Mouse (Mus musculus) midbrain, postnatal 0 days (tissue): ENCODE results near the gene Tmem230. TPM values are rescaled to one million over a fixed set of nuclear protein-coding genes. Genes with fewer than 3 reads are reported as not detected.

Source experiments
- ATAC-seq: fragments of 200-750 bp; cut with Nextera tagmentation; 2 replicates; pipeline ENCODE4 v1.8.0; 2017; ENCODE audit warnings: moderate number of reproducible peaks, mild to moderate bottlenecking, moderate TSS enrichment, moderate library complexity; ENCODE audit not compliant: low FRiP score
- DNase-seq: peaks from one replicate; pipeline ENCODE4 v3.0.0-alpha.2; 2015; ENCODE audit warnings: low spot score
- H3K27ac ChIP-seq: fragments of 300-500 bp; sonication (generic); 2 replicates; pipeline ENCODE4 v1.5.1; 2014; ENCODE audit warnings: low read depth, mild to moderate bottlenecking, low read length, mixed read lengths
- H3K27me3 ChIP-seq: fragments of 300-500 bp; sonication (generic); 2 replicates; pipeline ENCODE4 v1.6.1; 2014; ENCODE audit warnings: low read length, control low read depth, mixed read lengths; ENCODE audit not compliant: insufficient read depth
- H3K36me3 ChIP-seq: fragments of 300-500 bp; sonication (generic); 2 replicates; pipeline ENCODE4 v1.6.1; 2014; ENCODE audit warnings: low read length, control low read depth, mixed read lengths; ENCODE audit not compliant: insufficient read depth
- H3K4me1 ChIP-seq: fragments of 300-500 bp; sonication (generic); 2 replicates; pipeline ENCODE4 v1.6.1; 2014; ENCODE audit warnings: mild to moderate bottlenecking, control low read depth, antibody characterized with exemption, low read length, mixed read lengths; ENCODE audit not compliant: insufficient read depth
- H3K4me2 ChIP-seq: fragments of 300-500 bp; sonication (generic); 2 replicates; pipeline ENCODE4 v1.6.1; 2014; ENCODE audit warnings: low read depth, mild to moderate bottlenecking, low read length, mixed read lengths; ENCODE audit not compliant: poor library complexity, severe bottlenecking
- H3K4me3 ChIP-seq: fragments of 300-500 bp; sonication (generic); 2 replicates; pipeline ENCODE4 v1.5.1; 2014; ENCODE audit warnings: low read depth, mild to moderate bottlenecking, low read length, moderate library complexity
- H3K9ac ChIP-seq: fragments of 300-500 bp; sonication (generic); replicated peaks from 2 replicates; pipeline ENCODE4 v1.6.1; 2014; ENCODE audit warnings: mild to moderate bottlenecking, low read length, moderate library complexity, mixed read lengths; ENCODE audit not compliant: poor library complexity, severe bottlenecking
- H3K9me3 ChIP-seq: fragments of 300-500 bp; sonication (generic); 2 replicates; pipeline ENCODE4 v1.6.1; 2016; ENCODE audit warnings: low read length, control low read depth
- CTCF ChIP-seq: IDR thresholded peaks from 2 replicates; pipeline ENCODE4 v1.5.1; 2016; ENCODE audit warnings: antibody characterized with exemption, mild to moderate bottlenecking
- WGBS: fragments of 180-500 bp; shearing (Covaris S2); extraction: QIAGEN DNeasy Blood & Tissue Kit; methylation state at CpG from one replicate; pipeline ENCODE4 v1.1.7; 2014; 5-methylcytosine and 5-hydroxymethylcytosine counted together
- polyA plus RNA-seq: library from polyadenylated mRNA; unstranded; fragments of >200 nt; fragmentation: Nextera tagmentation; extraction: Ambion mirVana; gene quantifications from 2 replicates; pipeline ENCODE4 v1.2.1, GENCODE M21; 2015
- total RNA-seq: library from RNA; depleted of rRNA; stranded (reverse); fragments of >200 nt; gene quantifications from 2 replicates; pipeline ENCODE4 v1.2.3, GENCODE M21; 2014

Gene Tmem230
- total and polyA plus RNA-seq, 2 experiments from 2014 or later = 40.1 to 42.0 TPM

- DNase-seq = no peak
- H3K36me3 ChIP-seq = no peaks in the 10 kb centered on the region
- no peak overlapping the region for H3K4me3 ChIP-seq
- 89% methylated on average over 4 of the region's 4 CpGs for WGBS
- H3K4me1 ChIP-seq = no peaks in the 10 kb centered on the region
- no peaks in the 10 kb centered on the region for H3K27me3 ChIP-seq
- no peak overlapping the region for H3K4me2 ChIP-seq
- no peak for ATAC-seq
- no peak overlapping the region for H3K9ac ChIP-seq
- no peak for TF ChIP-seq CTCF
- no peaks in the 10 kb centered on the region for H3K9me3 ChIP-seq
- no peak overlapping the region for H3K27ac ChIP-seq
Observed at GRCm38 (mm10) chr2:132276249-132276648, 28.6 kb upstream of the Tmem230 start.

- Histone ChIP-seq H3K4me2 (no peak overlapping the region), H3K9me3 (no peaks in the 10 kb centered on the region), H3K4me1 (no peaks in the 10 kb centered on the region), H3K27me3 (no peaks in the 10 kb centered on the region), H3K27ac (no peak overlapping the region), H3K36me3 (no peaks in the 10 kb centered on the region), H3K9ac (no peak overlapping the region), H3K4me3 (no peak overlapping the region)
- DNase-seq = no peak
- WGBS = 86% methylated on average over 4 of the region's 4 CpGs
- peak; percentile 22; the same call in 1 of the 2 replicates for TF ChIP-seq CTCF
- no peak for ATAC-seq
Observed at GRCm38 (mm10) chr2:132275527-132275926, 27.9 kb upstream of the Tmem230 start.

DNA sequence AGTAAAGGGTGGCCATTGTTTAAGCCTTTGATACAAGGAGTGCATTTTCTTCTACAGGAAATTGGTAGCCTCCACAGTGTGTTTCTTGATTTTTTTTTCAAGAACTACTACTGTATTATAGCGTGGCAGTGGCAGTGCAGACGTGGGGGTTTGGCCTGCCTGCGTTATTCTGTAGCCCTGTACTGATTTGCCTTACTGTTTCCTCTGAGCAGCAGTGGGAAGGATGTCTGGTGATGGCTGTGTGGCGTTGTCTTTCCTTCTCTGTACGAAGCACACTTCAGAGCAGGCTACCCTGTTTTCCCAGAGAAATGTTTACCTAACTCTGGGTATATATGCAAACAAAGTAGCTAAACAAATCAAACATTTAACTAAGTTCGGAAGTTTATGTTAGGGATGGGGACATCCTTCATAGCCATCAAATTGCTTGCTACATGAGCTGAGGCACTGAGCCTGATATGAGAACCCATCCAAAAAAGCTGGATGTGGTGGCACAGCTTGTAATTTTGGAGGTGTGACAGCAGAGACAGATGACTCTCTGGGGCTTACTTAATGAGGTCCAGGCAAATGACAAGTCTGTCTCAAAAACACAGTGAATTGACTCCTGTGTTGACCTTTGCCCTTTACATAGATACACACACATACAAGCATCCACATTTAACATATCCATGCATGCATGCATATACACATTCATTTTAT lies 25.2 kb upstream of the Tmem230 start:
- Histone ChIP-seq H3K4me2 (no peak overlapping the region), H3K4me3 (no peak overlapping the region), H3K9me3 (no peaks in the 10 kb centered on the region), H3K27me3 (no peaks in the 10 kb centered on the region), H3K36me3 (no peaks in the 10 kb centered on the region), H3K9ac (no peak overlapping the region), H3K4me1 (no peaks in the 10 kb centered on the region), H3K27ac (no peak overlapping the region)
- 73% methylated on average over 6 of the region's 6 CpGs for WGBS
- DNase-seq (no peak), ATAC-seq (no peak)
- TF ChIP-seq CTCF = no peak

- Histone ChIP-seq H3K9ac (no peak overlapping the region), H3K9me3 (no peaks in the 10 kb centered on the region), H3K4me2 (no peak overlapping the region), H3K36me3 (no peaks in the 10 kb centered on the region), H3K27me3 (no peaks in the 10 kb centered on the region), H3K4me3 (no peak overlapping the region), H3K27ac (no peak overlapping the region), H3K4me1 (no peaks in the 10 kb centered on the region)
- TF ChIP-seq CTCF = no peak
- WGBS = 74% methylated on average over 2 of the region's 2 CpGs
- DNase-seq (peak; percentile 32), ATAC-seq (no peak)
Observed at GRCm38 (mm10) chr2:132270331-132270951, 22.8 kb upstream of the Tmem230 start.

- H3K27ac ChIP-seq = no peak overlapping the region
- TF ChIP-seq CTCF = no peak
- H3K4me3 ChIP-seq = no peak overlapping the region
- no peak overlapping the region for H3K4me2 ChIP-seq
- no peaks in the 10 kb centered on the region for H3K27me3 ChIP-seq
- peaks cover 6% of the 10 kb centered on the region for H3K4me1 ChIP-seq
- H3K9ac ChIP-seq = no peak overlapping the region
- no peaks in the 10 kb centered on the region for H3K9me3 ChIP-seq
- H3K36me3 ChIP-seq = no peaks in the 10 kb centered on the region
- DNase-seq = no peak
- WGBS = 89% methylated on average over 3 of the region's 3 CpGs
- ATAC-seq = peak; percentile 5; the same call in 1 of the 2 replicates
Observed at GRCm38 (mm10) chr2:132269217-132269616, 21.6 kb upstream of the Tmem230 start.

GRCm38 (mm10) chr2:132266086-132266485 lies 18.5 kb upstream of the Tmem230 start:
- H3K9me3 ChIP-seq = no peaks in the 10 kb centered on the region
- no peaks in the 10 kb centered on the region for H3K27me3 ChIP-seq
- WGBS = 94% methylated on average over 3 of the region's 3 CpGs
- no peak for ATAC-seq
- H3K4me2 ChIP-seq = no peak overlapping the region
- no peak for DNase-seq
- H3K36me3 ChIP-seq = no peaks in the 10 kb centered on the region
- no peak overlapping the region for H3K9ac ChIP-seq
- H3K27ac ChIP-seq = no peak overlapping the region
- H3K4me1 ChIP-seq = peaks cover 6% of the 10 kb centered on the region
- TF ChIP-seq CTCF = no peak
- H3K4me3 ChIP-seq = no peak overlapping the region
